24 mouse cellular contexts compared by ENCODE assay signal in the genomic region with DNA sequence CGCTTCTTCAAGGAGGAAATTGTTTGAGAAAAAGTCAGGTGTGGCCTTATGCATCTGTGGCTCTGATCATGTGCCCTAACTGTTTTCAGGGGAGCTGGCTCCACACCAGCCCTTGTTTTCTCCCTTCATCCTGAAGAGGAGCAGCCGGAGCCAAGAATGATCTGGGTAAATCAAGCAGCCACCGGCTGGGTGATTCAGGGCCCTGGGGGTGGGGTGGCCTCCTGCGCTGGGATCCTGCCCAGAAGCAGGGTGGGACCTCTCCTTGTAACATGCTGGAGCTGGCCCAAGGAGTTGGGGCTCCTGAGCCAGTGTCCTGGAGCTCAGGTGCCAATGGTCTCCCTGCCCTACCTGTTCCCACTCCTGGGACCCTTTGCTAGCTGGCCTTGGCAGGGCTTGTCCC. TPM values are rescaled to one million over a fixed set of nuclear protein-coding genes. Genes with fewer than 3 reads are reported as not detected.
A peak's percentile ranks its signal among the peaks of the same experiment; 100 is the strongest.
DNase-seq lines count a peak whose midpoint lies in the region; ATAC-seq lines count a peak whose summit lies in the region.
"Had no signal": no experiment of that assay in that cellular context is flagged by ENCODE, and none has a peak within 500 bp of the region (broad histone marks: within the 10 kb centered on the region; RNA-seq: fewer than 3 reads in every experiment).

No protein-coding gene starts in this region.

- 89% methylated on average over 4 of the region's 4 CpGs for WGBS in forebrain, embryonic 10.5 days
- WGBS in forebrain, embryonic 12.5 days: 91% methylated on average over 4 of the region's 4 CpGs
- WGBS in limb, embryonic 10.5 days: 92% methylated on average over 4 of the region's 4 CpGs

- no peak overlapping the region for H3K4me2 ChIP-seq in forebrain, embryonic 12.5 days
- H3K4me2 ChIP-seq: embryonic facial prominence, embryonic 15.5 days; forebrain, embryonic 13.5 days; hindbrain, embryonic 13.5 days had no signal

- no peak overlapping the region for H3K9ac ChIP-seq in forebrain, embryonic 12.5 days
- H3K9ac ChIP-seq: embryonic facial prominence, embryonic 15.5 days; forebrain, embryonic 13.5 days; forebrain, postnatal 0 days; hindbrain, embryonic 13.5 days had no signal

- peaks cover 38% of the 10 kb centered on the region for H3K4me1 ChIP-seq in forebrain, embryonic 10.5 days
- peaks cover 8% of the 10 kb centered on the region for H3K4me1 ChIP-seq in forebrain, embryonic 12.5 days
- H3K4me1 ChIP-seq in limb, embryonic 10.5 days: peaks cover 25% of the 10 kb centered on the region

- H3K36me3 ChIP-seq in forebrain, embryonic 10.5 days (replicated peaks): no peaks in the 10 kb centered on the region
- H3K36me3 ChIP-seq in forebrain, embryonic 12.5 days (replicated peaks): no peaks in the 10 kb centered on the region
- H3K36me3 ChIP-seq in limb, embryonic 10.5 days: no peaks in the 10 kb centered on the region
- H3K36me3 ChIP-seq: embryonic facial prominence, embryonic 15.5 days; heart, embryonic 10.5 days; hindbrain, embryonic 13.5 days had no signal

- 0 out of 2 replicates have a peak overlapping the region, but pooled peaks have one; percentile 2 for H3K27ac ChIP-seq in forebrain, embryonic 10.5 days
- H3K27ac ChIP-seq in forebrain, embryonic 12.5 days: no peak overlapping the region
- H3K27ac ChIP-seq in limb, embryonic 10.5 days: 0 out of 2 replicates have a peak overlapping the region, but pooled peaks have one; percentile 2
- H3K27ac ChIP-seq: embryonic facial prominence, embryonic 15.5 days; forebrain, embryonic 13.5 days; heart, embryonic 10.5 days; hindbrain, embryonic 13.5 days; hindbrain, postnatal 0 days had no signal

- H3K27me3 ChIP-seq in forebrain, embryonic 10.5 days (ENCODE audit: poor library complexity, severe bottlenecking): peaks cover 41% of the 10 kb centered on the region
- peaks cover 19% of the 10 kb centered on the region for H3K27me3 ChIP-seq in forebrain, embryonic 12.5 days
- peaks cover 10% of the 10 kb centered on the region; the same call in 1 of the 2 replicates for H3K27me3 ChIP-seq in limb, embryonic 10.5 days (ENCODE audit: low read depth, poor library complexity, severe bottlenecking)
- H3K27me3 ChIP-seq: embryonic facial prominence, embryonic 15.5 days had no signal

- DNase-seq in forebrain, embryonic 10.5 days (ENCODE audit: extremely low spot score, low spot score): no peak
- peak; percentile 34 for DNase-seq in kidney, postnatal 10 days
- DNase-seq in kidney, adult 8-10 months: no peak
- DNase-seq in limb, embryonic 10.5 days (ENCODE audit: low spot score): no peak
- DNase-seq in left cerebral cortex, postnatal 36 days (ENCODE audit: low spot score in 2 of 2): no peak
- no peak for DNase-seq in ovary, postnatal 10 days (ENCODE audit: low spot score)
- DNase-seq: adrenal gland, adult 2 months; adrenal gland, postnatal 25 days; cerebellum, adult 18-20 months; cerebellum, adult 9-11 months; cerebellum, postnatal 36 days; forebrain, postnatal 0 days; heart, postnatal 10 days; heart, postnatal 4 days had no signal

- no peak for ATAC-seq in forebrain, embryonic 12.5 days (ENCODE audit: low FRiP score)
- ATAC-seq: forebrain, postnatal 0 days; hindbrain, postnatal 0 days had no signal

- H3K4me3 ChIP-seq in forebrain, embryonic 10.5 days: no peak overlapping the region
- H3K4me3 ChIP-seq in forebrain, embryonic 12.5 days (replicated peaks): no peak overlapping the region
- H3K4me3 ChIP-seq in limb, embryonic 10.5 days: no peak overlapping the region
- H3K4me3 ChIP-seq: embryonic facial prominence, embryonic 15.5 days; erythroblast, embryonic 14.5 days; forebrain, embryonic 13.5 days; heart, embryonic 10.5 days; hindbrain, embryonic 13.5 days had no signal

- intact Hi-C loops in left cerebral cortex, postnatal 36 days (cut with DNase I): loop anchor here (5.0 to 10.0 kb wide), 2 partner anchors 143 to 280 kb away; no protein-coding TSS in a partner anchor

- no peaks in the 10 kb centered on the region for H3K9me3 ChIP-seq in forebrain, embryonic 10.5 days
- no peaks in the 10 kb centered on the region for H3K9me3 ChIP-seq in forebrain, embryonic 12.5 days
- no peaks in the 10 kb centered on the region for H3K9me3 ChIP-seq in limb, embryonic 10.5 days (replicated peaks)
- H3K9me3 ChIP-seq: embryonic facial prominence, embryonic 15.5 days; forebrain, embryonic 13.5 days; heart, embryonic 10.5 days; hindbrain, embryonic 13.5 days had no signal

RNA-seq across cellular contexts. Expression of a gene that starts 25.4 kb away (rescaled TPM):
- 1.2 and 1.4 TPM in 2 replicates for polyA plus RNA-seq in forebrain, embryonic 10.5 days (2016; fragmentation: Nextera tagmentation; extraction: Ambion mirVana)
- 0.65 and 0.67 TPM in 2 replicates for polyA plus RNA-seq in forebrain, embryonic 12.5 days (2016; fragmentation: Nextera tagmentation; extraction: Ambion mirVana)
- 5.8 and 5.9 TPM in 2 replicates for polyA plus RNA-seq in limb, embryonic 10.5 days (2016; fragmentation: Nextera tagmentation; extraction: Ambion mirVana)
- under 1 TPM; 0.30 to 0.75 TPM for total RNA-seq in left cerebral cortex, postnatal 36 days (2021)
- total RNA-seq: forebrain, postnatal 0 days; gastrocnemius, adult 8-10 months; granulocyte monocyte progenitor cell, adult 5-6 weeks had no signal
- polyA plus RNA-seq: erythroblast, embryonic 14.5 days; forebrain, embryonic 13.5 days; hindbrain, embryonic 13.5 days had no signal

RNA-seq across cellular contexts. Expression of a gene that starts 45.6 kb away (rescaled TPM):
- polyA plus RNA-seq in forebrain, embryonic 10.5 days (2016; fragmentation: Nextera tagmentation; extraction: Ambion mirVana): 42.1 and 46.5 TPM in 2 replicates
- polyA plus RNA-seq in forebrain, embryonic 12.5 days (2016; fragmentation: Nextera tagmentation; extraction: Ambion mirVana): 21.9 and 25.6 TPM in 2 replicates
- polyA plus RNA-seq in limb, embryonic 10.5 days (2016; fragmentation: Nextera tagmentation; extraction: Ambion mirVana): 68.6 and 87.4 TPM in 2 replicates
- 10 to 100 TPM; 15.0 to 17.4 TPM for total RNA-seq in left cerebral cortex, postnatal 36 days (2021)
- total RNA-seq: CH12.LX had no signal
